ENCODE assay signal across 24 mouse cellular contexts in genomic region chr12:110990500-110990899, GRCm38 (mm10).
"Had no signal": no experiment of that assay in that cellular context is flagged by ENCODE, and none has a peak within 500 bp of the region (broad histone marks: within the 10 kb centered on the region; RNA-seq: fewer than 3 reads in every experiment).

No protein-coding gene starts in this region.

- H3K4me2 ChIP-seq: hindbrain, embryonic 14.5 days; limb, embryonic 12.5 days had no signal

- H3K27me3 ChIP-seq: heart, embryonic 12.5 days; hindbrain, embryonic 12.5 days; intestine, embryonic 15.5 days; limb, embryonic 12.5 days; liver, embryonic 13.5 days had no signal

- DNase-seq: forebrain, postnatal 0 days; gastrocnemius, postnatal 14 days; heart, adult 2 months; heart, postnatal 10 days; heart, postnatal 4 days; kidney, adult 18-20 months; kidney, adult 8-10 months; kidney, postnatal 10 days; kidney, postnatal 25 days; kidney, postnatal 4 days; liver; liver, embryonic 13.5 days had no signal

- ATAC-seq: forebrain, postnatal 0 days; hindbrain, embryonic 16.5 days; inflammation-experienced regulatory T-cells, adult 6 months; intestine, embryonic 15.5 days had no signal

- H3K9me3 ChIP-seq: heart, embryonic 10.5 days; heart, embryonic 12.5 days; hindbrain, embryonic 10.5 days; hindbrain, embryonic 12.5 days; intestine, embryonic 15.5 days; limb, embryonic 10.5 days; limb, embryonic 12.5 days; liver, embryonic 13.5 days had no signal

- H3K9ac ChIP-seq: forebrain, postnatal 0 days; heart, embryonic 12.5 days; hindbrain, embryonic 12.5 days; hindbrain, embryonic 14.5 days; intestine, embryonic 15.5 days; limb, embryonic 12.5 days had no signal

- H3K4me3 ChIP-seq: heart, adult 2 months; heart, embryonic 12.5 days; hindbrain, embryonic 12.5 days; intestine, embryonic 15.5 days; layer of hippocampus, adult 2 months; left cerebral cortex, adult 2 months; limb, embryonic 12.5 days; liver, embryonic 13.5 days had no signal

- H3K36me3 ChIP-seq: heart, embryonic 10.5 days; heart, embryonic 12.5 days; hindbrain, embryonic 10.5 days; hindbrain, embryonic 12.5 days; intestine, embryonic 15.5 days; limb, embryonic 10.5 days; limb, embryonic 12.5 days; liver, embryonic 13.5 days had no signal

- H3K27ac ChIP-seq: heart, adult 2 months; hindbrain, embryonic 12.5 days; hindbrain, embryonic 14.5 days; intestine, embryonic 15.5 days; layer of hippocampus, adult 2 months; left cerebral cortex, adult 2 months; limb, embryonic 12.5 days had no signal
